Mouse (Mus musculus) frontal cortex, postnatal 36 days (tissue): ENCODE data around the gene Pdlim5.
"Not testable (repeated sequence)": the region's sequence is repeated elsewhere in the genome, so short reads cannot be mapped to it uniquely, and the experiment has no call there.

Source experiments
- DNase-seq, 2 experiments: peaks; one replicate each; pipeline ENCODE4 v3.0.0; 2022; ENCODE audit warnings: low spot score in 2 of 2

Gene Pdlim5

GRCm38 (mm10) chr3:142395520-142396193 is at the start of gene Pdlim5:
TSS of gene Pdlim5 (minus strand) at chr3:142395696.
- DNase-seq: peak; percentile 79 to 81

GRCm38 (mm10) chr3:142443710-142444043 is 48.2 kb upstream of the Pdlim5 start:
- DNase-seq: no peak

DNA sequence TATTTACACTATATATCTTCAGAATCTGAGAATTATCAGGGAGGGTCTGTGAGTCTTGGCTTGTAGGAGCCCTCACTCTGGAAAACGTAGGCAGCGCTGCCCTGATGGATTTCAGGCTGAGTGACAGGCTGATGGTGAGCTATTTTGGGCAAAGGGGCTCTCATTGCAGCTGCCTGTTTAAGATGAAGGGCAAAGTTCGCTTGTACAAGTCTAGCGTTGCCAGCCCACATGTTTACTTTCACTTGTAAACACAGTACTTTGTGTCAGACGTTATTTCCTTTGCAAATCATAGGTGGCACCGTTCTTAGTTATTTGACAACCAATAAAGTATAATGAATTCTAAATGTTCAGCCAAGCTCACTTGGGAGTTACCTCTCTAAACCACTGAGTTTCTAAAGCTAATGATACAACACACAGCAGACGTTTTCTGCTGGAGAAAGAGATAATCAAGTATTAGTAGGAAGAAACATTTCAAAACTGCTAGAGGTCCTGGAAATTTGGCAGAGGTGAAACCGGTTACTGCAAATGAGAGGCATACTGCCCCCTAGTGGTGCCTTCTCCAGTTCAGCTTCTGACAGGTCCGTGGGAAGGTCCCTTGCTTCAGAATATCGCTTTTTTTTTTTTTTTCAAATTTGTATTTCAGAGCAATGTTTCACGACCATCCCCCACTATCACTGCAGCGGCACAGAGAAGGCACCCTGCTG is 47.7 kb upstream of the Pdlim5 start:
- DNase-seq: peak; percentile 69 to 84

DNA sequence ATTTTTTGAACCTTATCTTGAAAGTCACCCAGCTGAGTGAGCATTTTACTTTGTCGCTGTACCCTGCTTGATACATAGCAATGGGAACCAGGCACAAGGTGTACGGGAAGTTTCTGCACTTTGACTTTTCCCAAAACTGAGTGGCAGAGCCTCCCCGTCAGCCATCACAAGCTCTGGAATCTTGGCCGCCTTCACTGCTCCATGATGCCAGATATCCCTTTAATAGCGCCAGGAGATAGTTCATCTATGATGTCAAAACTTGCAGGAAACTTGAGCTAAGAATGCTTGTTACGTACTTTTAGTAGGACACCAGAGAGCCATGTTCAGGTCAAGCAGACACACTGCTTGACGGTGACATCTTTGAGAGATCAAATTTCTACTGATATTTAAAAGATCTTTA is 46.7 kb upstream of the Pdlim5 start:
- no peak for DNase-seq

- DNase-seq: no peak
Observed at GRCm38 (mm10) chr3:142441142-142441541, 45.6 kb upstream of the Pdlim5 start.

DNA sequence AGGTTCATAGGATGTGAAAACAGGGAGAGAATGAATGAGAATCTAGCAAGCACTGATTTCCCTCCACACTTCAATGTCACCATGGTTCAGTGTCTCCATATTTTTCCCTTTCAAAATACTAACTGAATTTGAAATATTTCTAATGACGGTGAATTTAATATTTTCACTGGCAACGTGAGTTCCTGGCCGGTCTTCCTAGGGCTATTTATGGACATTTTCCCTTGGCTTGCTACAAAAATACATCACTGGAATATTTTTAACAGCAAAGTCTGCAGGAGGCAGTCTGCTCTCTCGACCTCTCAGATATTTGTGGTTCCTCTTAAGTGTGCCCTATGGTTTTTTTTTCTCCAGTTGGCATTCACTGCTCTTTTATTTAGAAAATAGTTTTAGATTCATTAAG is 44.7 kb upstream of the Pdlim5 start:
- no peak for DNase-seq

DNA sequence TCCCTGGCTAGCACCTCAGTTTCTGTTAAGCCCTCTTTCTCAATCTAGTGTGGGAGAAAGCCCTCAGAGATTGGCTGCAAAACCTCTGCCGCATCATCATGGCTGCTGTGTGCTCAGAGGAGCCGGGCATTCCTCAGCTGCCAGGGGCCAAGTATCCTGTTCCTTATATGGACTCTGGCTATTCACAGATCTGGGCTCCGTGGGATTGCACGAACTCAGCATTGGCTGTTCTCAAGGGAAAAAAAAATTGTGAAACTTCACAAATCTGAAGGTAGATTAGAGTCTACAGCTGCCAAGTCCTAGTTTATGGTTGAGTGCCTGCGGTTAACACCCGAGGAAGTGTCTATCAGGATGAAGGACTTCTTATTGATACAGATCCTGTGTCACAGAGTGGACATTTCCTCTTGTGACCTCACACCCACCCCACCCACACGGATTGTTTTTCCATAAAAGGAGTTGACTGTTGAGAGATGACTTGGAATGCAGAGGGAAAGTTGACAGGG is 44.1 kb upstream of the Pdlim5 start:
- no peak for DNase-seq

GRCm38 (mm10) chr3:142438630-142439029 is 43.1 kb upstream of the Pdlim5 start:
- not testable (repeated sequence) for DNase-seq

GRCm38 (mm10) chr3:142436824-142437223 is 41.3 kb upstream of the Pdlim5 start:
- DNase-seq: no peak

DNA sequence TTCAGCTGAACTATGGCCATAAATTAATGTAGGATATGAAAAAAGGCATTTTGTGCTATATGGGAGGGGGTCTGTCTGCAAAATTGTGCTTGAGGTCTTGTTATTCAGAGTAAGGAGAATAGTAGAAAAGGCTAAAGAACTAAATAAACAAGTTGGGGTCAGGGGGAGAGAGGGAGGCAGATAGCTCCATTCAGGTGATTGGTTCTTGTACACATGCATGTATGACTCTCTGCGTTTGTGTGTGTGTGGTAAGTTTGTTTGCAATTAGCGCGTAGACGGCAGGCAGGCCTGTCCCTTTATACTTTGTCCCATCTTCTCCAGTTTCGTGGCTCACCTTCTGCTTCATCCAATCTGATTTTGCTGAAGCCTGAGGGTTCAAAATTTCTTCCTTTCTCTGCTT is 40.7 kb upstream of the Pdlim5 start:
- no peak for DNase-seq

DNA sequence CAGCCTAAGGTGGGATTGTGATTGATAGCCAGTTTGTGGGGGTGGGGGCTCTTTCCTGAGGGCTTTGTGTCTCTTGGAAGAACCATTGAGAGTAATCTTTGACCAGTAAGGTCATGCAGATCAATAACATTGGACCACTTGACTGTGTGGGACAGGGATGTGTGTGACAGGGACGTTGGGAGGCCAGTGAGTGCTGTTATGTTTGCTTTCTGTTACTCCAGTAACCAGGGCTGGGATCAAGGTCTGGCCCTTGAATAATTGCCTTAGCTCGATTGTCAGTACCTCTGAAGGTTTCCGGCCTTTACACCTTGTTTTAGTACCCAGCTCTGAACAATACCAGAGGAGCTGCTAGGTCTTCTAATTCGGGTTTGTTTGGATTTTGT is 39.3 kb upstream of the Pdlim5 start:
- no peak for DNase-seq

- no peak for DNase-seq
Observed at GRCm38 (mm10) chr3:142434127-142434785, 38.8 kb upstream of the Pdlim5 start.

DNA sequence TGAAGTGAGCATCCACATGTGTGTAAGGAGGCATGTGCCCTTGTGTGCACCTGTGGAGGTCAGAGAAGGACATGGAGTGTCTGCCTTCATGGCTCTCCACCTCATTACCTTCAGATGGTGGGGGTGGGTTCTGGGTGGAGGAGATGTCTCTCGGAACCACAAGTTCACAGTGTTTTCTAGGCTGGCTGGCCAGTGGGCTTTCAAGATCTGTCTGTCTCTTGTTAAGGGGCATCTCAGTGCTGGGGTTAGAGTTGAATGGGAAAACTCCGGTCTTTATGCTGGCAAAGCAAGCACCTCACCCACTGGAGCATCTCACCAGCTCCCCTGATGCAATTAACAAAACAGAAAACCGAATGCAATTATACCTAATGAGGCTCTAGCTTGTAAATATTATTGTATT is 36.0 kb upstream of the Pdlim5 start:
- DNase-seq: no peak

DNA sequence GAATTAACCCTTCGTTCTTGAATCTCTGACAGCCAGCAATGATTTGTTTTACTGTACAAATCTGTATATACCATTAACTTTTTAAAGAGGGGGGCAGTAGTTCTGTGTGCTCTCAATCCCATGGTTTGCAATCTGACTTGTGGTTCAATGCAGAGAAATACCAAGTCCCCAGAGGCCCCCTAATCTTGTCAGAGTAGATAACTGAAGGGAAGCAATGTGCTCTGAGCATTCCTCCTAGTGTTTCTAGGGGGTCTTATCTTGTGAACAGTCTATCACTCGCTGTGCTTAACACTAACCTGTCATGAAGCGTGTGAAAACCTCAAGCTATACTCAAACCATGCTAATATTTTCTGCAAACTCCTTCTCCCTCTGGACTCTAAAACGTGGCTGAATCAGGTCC is 34.6 kb upstream of the Pdlim5 start:
- DNase-seq: no peak

DNA sequence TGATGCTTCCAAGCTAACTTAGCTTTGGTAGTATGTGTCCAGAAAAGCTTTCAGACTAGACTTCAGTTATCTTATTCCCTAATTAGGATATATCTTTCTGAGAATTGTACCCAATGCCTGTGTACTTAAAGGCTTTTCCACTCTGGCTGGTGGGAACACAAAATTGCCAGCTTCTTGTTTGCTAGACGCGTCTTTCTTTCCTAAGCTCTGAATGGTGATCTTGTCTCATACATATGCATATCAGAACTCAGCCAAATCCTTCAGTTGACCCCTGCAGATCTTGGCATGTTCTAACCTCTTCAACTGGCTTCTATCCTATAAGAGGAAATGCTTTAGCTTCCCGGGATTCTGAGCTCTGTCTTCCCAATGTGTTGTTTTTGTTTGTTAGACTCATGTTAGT is 31.3 kb upstream of the Pdlim5 start:
- no peak for DNase-seq

DNA sequence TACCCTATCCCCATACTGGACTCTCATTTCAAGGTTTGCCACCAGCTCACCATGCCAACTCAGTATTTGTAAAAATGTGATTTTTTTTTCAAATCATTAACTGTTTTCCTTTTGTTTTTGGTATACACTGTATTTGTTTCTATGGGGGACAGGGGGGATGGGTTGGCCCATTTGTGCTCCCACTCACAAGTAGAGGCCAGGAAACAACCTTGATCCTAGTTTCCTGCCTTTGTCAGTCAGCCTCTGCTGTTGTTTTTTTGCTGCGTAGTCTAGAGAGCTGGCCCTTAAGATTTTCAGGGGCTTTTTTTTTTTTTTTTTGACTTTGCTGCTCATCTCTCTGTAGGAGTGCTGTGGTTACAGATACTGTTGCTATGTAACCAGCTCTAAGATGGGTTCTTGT is 28.6 kb upstream of the Pdlim5 start:
- no peak for DNase-seq

GRCm38 (mm10) chr3:142423501-142423917 is 28.0 kb upstream of the Pdlim5 start:
- no peak for DNase-seq

GRCm38 (mm10) chr3:142422229-142422628 is 26.7 kb upstream of the Pdlim5 start:
- no peak for DNase-seq

DNA sequence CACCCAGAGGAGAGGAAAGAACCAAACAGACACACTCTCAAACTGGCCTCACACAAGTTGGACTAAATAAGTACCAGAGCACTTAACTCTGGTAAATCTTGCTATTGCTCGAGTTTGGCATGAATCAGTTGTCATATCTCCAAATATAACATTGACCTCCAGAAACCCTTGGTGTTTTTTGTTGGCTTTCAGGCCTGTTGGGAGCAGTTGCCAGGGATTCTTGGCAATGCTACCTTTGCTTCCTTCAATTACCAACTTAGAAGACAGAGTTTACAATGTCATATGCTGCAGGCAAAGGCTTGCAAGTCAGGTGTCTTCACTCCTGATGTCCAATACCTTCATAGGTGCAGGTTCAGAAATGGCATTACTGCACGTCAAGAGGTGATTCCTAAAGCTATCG is 26.0 kb upstream of the Pdlim5 start:
- no peak for DNase-seq

DNA sequence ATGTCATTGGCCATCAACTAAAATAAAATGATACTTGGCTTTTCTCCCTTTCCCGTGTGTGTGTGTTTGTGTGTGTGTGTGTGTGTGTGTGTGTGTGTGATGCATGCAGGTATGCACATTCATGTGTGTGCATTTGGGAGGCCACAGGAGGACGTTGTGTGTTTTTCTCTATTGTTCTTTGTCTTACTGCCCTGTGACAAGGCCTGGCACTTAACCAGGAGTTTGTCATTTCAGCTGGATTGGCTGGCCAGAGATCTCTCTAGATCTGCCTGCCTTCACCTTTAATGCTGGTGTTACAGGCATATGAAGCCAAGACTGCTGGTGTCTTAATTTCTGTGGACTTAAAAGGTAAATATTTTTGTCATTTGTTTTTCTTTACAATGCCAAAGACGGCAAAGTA is 22.5 kb upstream of the Pdlim5 start:
- no peak for DNase-seq

GRCm38 (mm10) chr3:142413345-142413885 is 17.9 kb upstream of the Pdlim5 start:
- no peak for DNase-seq

- no peak for DNase-seq
Observed at GRCm38 (mm10) chr3:142410930-142411329, 15.4 kb upstream of the Pdlim5 start.
